Mouse (Mus musculus) liver, embryonic 14.5 days (tissue): ENCODE measurements around the gene Sema3a. TPM values are rescaled to one million over a fixed set of nuclear protein-coding genes. Genes with fewer than 3 reads are reported as not detected.
A peak's percentile ranks its signal among the peaks of the same experiment; 100 is the strongest.

ENCODE experiments used
- ATAC-seq: fragments of 200-750 bp; cut with Nextera tagmentation; 2 replicates; pipeline ENCODE4 v1.8.0; 2017; ENCODE audit warnings: moderate number of reproducible peaks, mild to moderate bottlenecking, moderate library complexity; ENCODE audit not compliant: insufficient read depth
- DNase-seq, 3 experiments: peaks; one replicate each; pipeline ENCODE4 v3.0.0-alpha.2; 2012 to 2013; ENCODE audit warnings: low read depth in 3 of 3, low spot score in 3 of 3
- H3K27ac ChIP-seq: fragments of 300-500 bp; sonication (generic); 2 replicates; pipeline ENCODE4 v1.5.1; 2014; ENCODE audit warnings: moderate library complexity, mild to moderate bottlenecking, control low read depth, inconsistent platforms
- H3K27me3 ChIP-seq: fragments of 300-500 bp; sonication (generic); 2 replicates; pipeline ENCODE4 v1.6.1; 2014; ENCODE audit warnings: mild to moderate bottlenecking, low read length, moderate library complexity; ENCODE audit not compliant: control insufficient read depth, insufficient read depth
- H3K36me3 ChIP-seq: fragments of 300-500 bp; sonication (generic); replicated peaks from 2 replicates; pipeline ENCODE4 v1.6.1; 2014; ENCODE audit warnings: low read depth; ENCODE audit not compliant: control insufficient read depth, insufficient read depth
- H3K4me1 ChIP-seq, 2 experiments: fragments of 200-500 bp in 1 of 2; fragments of 300-500 bp in 1 of 2; sonication (generic) in 1 of 2; replicated peaks; 2 replicates each; pipeline ENCODE4 v1.6.1; 2012 to 2014; ENCODE audit warnings: antibody characterized with exemption in 1 of 2, inconsistent platforms in 1 of 2, low read length in 1 of 2; ENCODE audit not compliant: control insufficient read depth in 2 of 2, insufficient read depth in 2 of 2
- H3K4me2 ChIP-seq: fragments of 300-500 bp; sonication (generic); 2 replicates; pipeline ENCODE4 v1.6.1; 2014; ENCODE audit warnings: low read depth, mild to moderate bottlenecking, control low read depth, moderate library complexity
- H3K4me3 ChIP-seq, 2 experiments: fragments of 200-500 bp in 1 of 2; fragments of 300-500 bp in 1 of 2; sonication (generic) in 1 of 2; 2 replicates each; pipeline ENCODE4 v1.5.1; 2012 to 2014; ENCODE audit warnings: low read depth in 2 of 2, low read length in 2 of 2, mild to moderate bottlenecking in 2 of 2, control low read depth in 1 of 2, inconsistent platforms in 1 of 2, moderate library complexity in 1 of 2; ENCODE audit not compliant: insufficient read depth in 1 of 2
- H3K9ac ChIP-seq: fragments of 300-500 bp; sonication (generic); replicated peaks from 2 replicates; pipeline ENCODE4 v1.6.1; 2014; ENCODE audit warnings: mild to moderate bottlenecking, control low read depth, moderate library complexity
- H3K9me3 ChIP-seq: fragments of 300-500 bp; sonication (generic); 2 replicates; pipeline ENCODE4 v1.6.1; 2016; ENCODE audit warnings: low read length, mixed read lengths; ENCODE audit not compliant: control insufficient read depth
- CTCF ChIP-seq: IDR thresholded peaks from 2 replicates; pipeline ENCODE4 v1.5.1; 2016; ENCODE audit warnings: antibody characterized with exemption, low read depth, control low read depth
- EP300 ChIP-seq: IDR thresholded peaks from 2 replicates; pipeline ENCODE4 v1.6.1; 2016; ENCODE audit warnings: antibody characterized with exemption, low read depth
- WGBS: fragments of 180-500 bp; shearing (Covaris S2); extraction: QIAGEN DNeasy Blood & Tissue Kit; methylation state at CpG from one replicate; pipeline ENCODE4 v1.1.7; 2014; ENCODE audit not compliant: insufficient replicate concordance; 5-methylcytosine and 5-hydroxymethylcytosine counted together
- polyA plus RNA-seq, 2 experiments: library from polyadenylated mRNA; depleted of rRNA in 1 of 2; stranded (reverse) in 1 of 2; unstranded in 1 of 2; fragments of >200 nt; fragmentation: Nextera tagmentation in 1 of 2; extraction: Ambion mirVana in 1 of 2; gene quantifications; 2 replicates each; pipeline versions ENCODE4 v1.2.1 to v1.2.3; 2012 to 2014

Gene Sema3a
- polyA plus RNA-seq, 2 experiments: 1.0 to 2.4 TPM

GRCm38 (mm10) chr5:13630692-13631091, 505.5 kb downstream of the Sema3a start:
- TF ChIP-seq CTCF (0 out of 2 replicates have a peak, but pooled peaks have one; percentile 7), EP300 (no peak)
- Histone ChIP-seq H3K4me3 (no peak overlapping the region), H3K9ac (no peak overlapping the region), H3K4me2 (no peak overlapping the region), H3K4me1 (no peaks in the 10 kb centered on the region), H3K9me3 (no peaks in the 10 kb centered on the region), H3K27me3 (no peaks in the 10 kb centered on the region), H3K27ac (no peak overlapping the region), H3K36me3 (no peaks in the 10 kb centered on the region)
- ATAC-seq (no peak), DNase-seq (no peak)

GRCm38 (mm10) chr5:13636237-13636636, 511.0 kb downstream of the Sema3a start:
- H3K9ac ChIP-seq: no peak overlapping the region
- ATAC-seq (no peak), DNase-seq (no peak)
- H3K4me2 ChIP-seq: no peak overlapping the region
- 53% methylated on average over 3 of the region's 3 CpGs for WGBS
- no peaks in the 10 kb centered on the region for H3K36me3 ChIP-seq
- H3K4me3 ChIP-seq: no peak overlapping the region
- no peaks in the 10 kb centered on the region for H3K4me1 ChIP-seq
- TF ChIP-seq CTCF (no peak), EP300 (no peak)
- no peaks in the 10 kb centered on the region for H3K27me3 ChIP-seq
- no peaks in the 10 kb centered on the region for H3K9me3 ChIP-seq
- no peak overlapping the region for H3K27ac ChIP-seq
